Mouse (Mus musculus) hematopoietic multipotent progenitor cell, adult 10-12 weeks (in vitro differentiated cells): ENCODE data around the gene Usp27x. TPM values are rescaled to one million over a fixed set of nuclear protein-coding genes. Genes with fewer than 3 reads are reported as not detected.

Experiments
- polyA plus RNA-seq: library from polyadenylated mRNA; stranded (reverse); fragments of >175 nt; gene quantifications from 2 replicates; pipeline ENCODE4 v1.2.3, GENCODE M21; 2012; ENCODE audit warnings: low replicate concordance

Gene Usp27x
- 0.13 and 0.38 TPM in 2 replicates for polyA plus RNA-seq

GRCm38 (mm10) chrX:7375716-7376480, at the start of gene Usp27x:
Gene Usp27x, minus strand, starts transcription at chrX:7375830.

Other genes with a start within 250 kb of the Usp27x start
- 3.2 and 4.5 TPM in 2 replicates for gene Clcn5, start 56.5 kb downstream of the Usp27x start, polyA plus RNA-seq
- gene Foxp3, start 197.8 kb upstream of the Usp27x start, polyA plus RNA-seq = 53.4 and 130 TPM in 2 replicates
- gene Ppp1r3f, start 198.5 kb upstream of the Usp27x start, polyA plus RNA-seq = 4.5 and 7.5 TPM in 2 replicates
- 15.7 and 23.4 TPM in 2 replicates for gene Ccdc22, start 229.7 kb upstream of the Usp27x start, polyA plus RNA-seq
- 0.06 TPM in 1 of 2 replicates, not detected in the other for gene Cacna1f, start 231.3 kb upstream of the Usp27x start, polyA plus RNA-seq